Mouse (Mus musculus) urinary bladder, adult 18-20 months (tissue): Measurements from ENCODE around the gene Them4.

ENCODE experiments used
- DNase-seq, 2 experiments: peaks; one replicate each; pipeline ENCODE4 v3.0.0; 2022; ENCODE audit warnings: low spot score in 2 of 2, mixed read lengths in 2 of 2

Them4 gene

DNA sequence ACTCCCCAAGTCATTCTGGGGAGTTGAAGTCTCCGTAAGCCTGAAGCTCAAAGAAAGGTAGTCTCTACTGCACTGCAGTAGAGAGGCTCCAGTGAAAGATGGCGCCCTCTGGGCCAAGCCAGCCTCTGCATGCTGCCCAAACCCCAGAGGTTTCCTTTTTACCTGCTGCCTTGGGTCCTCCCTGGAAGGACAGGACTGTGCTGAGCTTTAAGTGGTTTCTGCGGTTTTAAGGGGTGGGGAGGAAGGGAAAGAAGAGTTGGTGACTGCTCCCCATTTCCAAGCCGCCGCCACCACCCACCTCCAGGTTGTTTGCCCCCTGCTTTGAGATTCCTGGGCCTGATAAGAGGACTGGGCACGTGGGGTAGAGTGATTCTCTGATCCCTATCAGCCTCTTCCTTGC is 58.7 kb downstream of the Them4 start:
- no peak for DNase-seq

GRCm38 (mm10) chr3:94369709-94370108 is 59.8 kb downstream of the Them4 start:
- DNase-seq: no peak

GRCm38 (mm10) chr3:94371637-94372036 is 61.7 kb downstream of the Them4 start:
- DNase-seq: peak; percentile 71 to 85

DNA sequence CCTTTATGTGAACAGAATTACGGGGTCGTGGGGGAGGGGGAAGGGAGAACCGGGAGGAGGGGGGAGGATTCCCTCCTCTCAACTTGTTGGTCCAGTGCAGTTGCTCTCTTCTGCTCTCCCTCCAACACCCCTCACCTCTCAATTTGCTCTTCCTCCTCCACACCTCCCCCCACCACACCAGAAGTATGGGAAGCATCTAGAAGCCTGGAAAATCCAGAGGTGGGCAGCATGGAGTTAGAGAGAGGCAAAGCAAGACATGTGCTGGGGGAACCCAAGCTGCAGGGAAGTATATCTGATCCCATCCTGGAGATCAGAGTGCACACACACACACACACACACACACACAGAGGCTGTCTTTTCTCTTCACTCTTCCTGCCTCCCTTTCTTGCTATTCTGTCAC is 62.1 kb downstream of the Them4 start:
- no peak for DNase-seq

GRCm38 (mm10) chr3:94372641-94373040 is 62.8 kb downstream of the Them4 start, which contains the start of gene Rorc:
Rorc (plus strand) TSS chr3:94372794.
- DNase-seq: peak; percentile 47

- no peak for DNase-seq
These were observed 63.2 kb downstream of the Them4 start for GRCm38 (mm10) chr3:94373090-94373489.

DNA sequence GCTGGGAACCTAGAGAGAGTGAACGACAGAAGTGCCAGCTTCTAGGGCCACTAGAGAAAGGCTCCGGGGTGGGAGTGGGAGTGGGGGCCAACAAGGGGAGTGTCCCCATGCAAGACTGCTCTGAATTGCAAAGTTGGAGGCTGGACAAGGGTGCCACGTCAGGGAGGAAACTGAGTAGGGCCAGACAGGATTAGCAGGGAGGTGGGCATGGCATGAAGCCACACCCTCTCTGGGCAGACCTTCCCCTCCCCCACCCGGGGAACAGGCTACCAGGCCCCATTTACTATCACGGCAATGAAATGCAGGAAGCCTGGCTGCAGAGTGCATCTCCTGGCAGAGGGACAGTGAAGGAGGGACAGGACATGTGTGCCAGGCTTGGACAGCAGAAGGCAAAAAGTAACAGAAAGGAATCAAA is 63.7 kb downstream of the Them4 start:
- peak in 1 of 2 experiments; percentile 26 for DNase-seq

- DNase-seq: no peak
These were observed 64.7 kb downstream of the Them4 start for GRCm38 (mm10) chr3:94374636-94375035.

- no peak for DNase-seq
These were observed 65.3 kb downstream of the Them4 start for GRCm38 (mm10) chr3:94375146-94375545.

GRCm38 (mm10) chr3:94375861-94376260 is 66.0 kb downstream of the Them4 start:
- DNase-seq: no peak

GRCm38 (mm10) chr3:94377028-94377923 is 67.4 kb downstream of the Them4 start:
- DNase-seq: no peak

- no peak for DNase-seq
These were observed 70.1 kb downstream of the Them4 start for GRCm38 (mm10) chr3:94379831-94380510.
